Mouse (Mus musculus): ENCODE data around the gene Slfn2. TPM values are rescaled to one million over a fixed set of nuclear protein-coding genes. Genes with fewer than 3 reads are reported as not detected.
A peak's percentile ranks its signal among the peaks of the same experiment; 100 is the strongest.

Gene Slfn2
- polyA plus RNA-seq, 1 experiment from 2014 or later, result 23.1 TPM

DNA sequence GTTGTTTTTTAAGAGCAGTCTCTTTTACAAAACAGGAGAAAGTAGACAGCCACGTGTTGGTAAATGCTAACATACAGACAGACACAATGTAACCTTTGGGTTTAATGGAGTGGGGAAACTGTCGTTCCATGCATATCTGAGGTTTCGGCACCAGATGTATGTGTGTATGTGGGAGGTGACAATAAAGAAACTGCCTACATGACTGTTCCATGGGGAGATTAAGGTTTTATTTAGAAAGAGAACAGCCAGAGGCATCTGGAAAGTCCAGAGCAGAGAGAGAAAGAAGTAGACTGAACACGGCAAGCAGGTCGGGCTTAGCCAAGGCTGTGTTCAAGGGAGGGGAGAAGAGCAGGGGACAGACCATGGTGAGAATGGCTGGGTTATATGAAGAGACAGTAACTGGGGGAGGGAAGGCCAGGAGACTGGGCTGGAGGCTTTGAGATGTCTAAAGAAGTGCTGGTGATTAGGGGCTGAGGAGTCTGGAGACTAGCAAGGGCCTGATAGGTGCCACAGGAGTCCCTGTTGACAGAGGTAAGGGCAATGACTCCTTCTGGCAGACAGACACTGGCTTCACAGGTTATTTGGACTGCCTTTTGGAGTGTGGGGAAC lies 4.4 kb upstream of the Slfn2 start:
- Histone ChIP-seq H3K9ac (ENCODE audit: low read length) (no peak overlapping the region), H3K4me3 (ENCODE audit: low read depth, low read length) (no peak overlapping the region), H3K4me2 (replicated peaks; ENCODE audit: low read depth) (no peak overlapping the region), H3K36me3 (ENCODE audit: control insufficient read depth, insufficient read depth, low read length) (no peaks in the 10 kb centered on the region), H3K27ac (replicated peaks) (no peak overlapping the region), H3K27me3 (ENCODE audit: control insufficient read depth, insufficient read depth, low read length) (no peaks in the 10 kb centered on the region), H3K4me1 (replicated peaks; ENCODE audit: control insufficient read depth, insufficient read depth) (no peaks in the 10 kb centered on the region), H3K9me3 (ENCODE audit: control insufficient read depth, low read length) (no peaks in the 10 kb centered on the region)
- WGBS, result 66% methylated on average over 5 of the region's 5 CpGs
- DNase-seq (ENCODE audit: low spot score) (peak; percentile 2), ATAC-seq (ENCODE audit: low FRiP score, low TSS enrichment) (no peak)
- TF ChIP-seq EP300 (optimal IDR thresholded peaks at IDR 0.05) (no peak), CTCF (IDR thresholded peaks at IDR 0.05; ENCODE audit: low read depth) (no peak)

GRCm38 (mm10) chr11:83061806-83062205 lies 3.1 kb upstream of the Slfn2 start:
- Histone ChIP-seq H3K4me1 (replicated peaks; ENCODE audit: control insufficient read depth, insufficient read depth) (no peaks in the 10 kb centered on the region), H3K27me3 (ENCODE audit: control insufficient read depth, insufficient read depth, low read length) (no peaks in the 10 kb centered on the region), H3K4me3 (ENCODE audit: low read depth, low read length) (no peak overlapping the region), H3K36me3 (ENCODE audit: control insufficient read depth, insufficient read depth, low read length) (no peaks in the 10 kb centered on the region), H3K27ac (replicated peaks) (no peak overlapping the region), H3K9me3 (ENCODE audit: control insufficient read depth, low read length) (no peaks in the 10 kb centered on the region), H3K4me2 (replicated peaks; ENCODE audit: low read depth) (no peak overlapping the region), H3K9ac (ENCODE audit: low read length) (no peak overlapping the region)
- WGBS, result 82% methylated on average over 7 of the region's 7 CpGs
- ATAC-seq (ENCODE audit: low FRiP score, low TSS enrichment), result no peak
- peak; percentile 10 for DNase-seq (ENCODE audit: low spot score)
- TF ChIP-seq CTCF (IDR thresholded peaks at IDR 0.05; ENCODE audit: low read depth), result no peak
- no peak for TF ChIP-seq EP300 (optimal IDR thresholded peaks at IDR 0.05)

DNA sequence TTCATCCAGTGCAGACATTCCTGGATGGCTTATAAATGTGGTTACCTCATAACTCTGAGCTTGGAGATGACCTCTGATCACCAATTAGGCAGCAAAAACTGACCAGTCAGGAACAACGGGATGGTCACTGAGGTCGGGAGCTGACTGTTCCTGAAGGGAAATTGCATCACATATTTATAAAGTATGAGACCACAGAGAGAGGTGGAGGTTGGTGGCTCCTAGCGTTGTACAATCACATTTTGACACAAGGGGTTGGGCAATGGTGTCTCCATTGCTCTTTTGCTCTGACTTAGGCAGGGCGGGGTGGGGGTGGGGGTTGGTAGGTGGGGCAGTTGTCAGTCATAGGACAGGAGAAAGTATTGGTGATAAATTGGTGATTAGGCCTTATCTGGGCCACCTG lies 1.8 kb upstream of the Slfn2 start:
- no peaks in the 10 kb centered on the region for H3K9me3 ChIP-seq (ENCODE audit: control insufficient read depth, low read length)
- no peak for TF ChIP-seq EP300 (optimal IDR thresholded peaks at IDR 0.05)
- no peak for TF ChIP-seq CTCF (IDR thresholded peaks at IDR 0.05; ENCODE audit: low read depth)
- H3K27me3 ChIP-seq (ENCODE audit: control insufficient read depth, insufficient read depth, low read length), result no peaks in the 10 kb centered on the region
- no peak overlapping the region for H3K27ac ChIP-seq (replicated peaks)
- H3K4me3 ChIP-seq (ENCODE audit: low read depth, low read length), result no peak overlapping the region
- WGBS, result 56% methylated on average over 4 of the region's 4 CpGs
- no peak overlapping the region for H3K4me2 ChIP-seq (replicated peaks; ENCODE audit: low read depth)
- no peak overlapping the region for H3K9ac ChIP-seq (ENCODE audit: low read length)
- DNase-seq (ENCODE audit: low spot score) (peak; percentile 7), ATAC-seq (ENCODE audit: low FRiP score, low TSS enrichment) (no peak)
- no peaks in the 10 kb centered on the region for H3K36me3 ChIP-seq (ENCODE audit: control insufficient read depth, insufficient read depth, low read length)
- no peaks in the 10 kb centered on the region for H3K4me1 ChIP-seq (replicated peaks; ENCODE audit: control insufficient read depth, insufficient read depth)

DNA sequence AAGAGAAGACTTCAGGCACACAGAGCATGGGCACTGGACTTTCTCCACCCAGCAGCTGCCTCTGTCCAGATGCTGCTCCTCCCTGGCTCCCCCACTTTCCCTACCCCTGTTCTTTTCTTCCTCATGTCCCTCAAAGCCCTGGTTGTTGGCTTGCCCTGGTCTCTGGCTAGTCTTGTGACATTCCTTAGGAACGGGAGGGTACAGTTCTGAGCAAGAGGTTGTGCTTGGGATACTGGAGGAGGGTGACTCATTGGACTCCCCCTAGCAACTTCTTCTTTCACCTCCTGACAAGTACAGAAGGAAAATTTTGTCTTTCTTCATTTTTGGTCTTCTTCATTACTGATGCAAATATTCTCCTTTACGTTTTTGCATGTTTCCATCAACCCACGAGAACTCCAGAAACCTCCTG lies 967 bp upstream of the Slfn2 start:
- H3K9me3 ChIP-seq (ENCODE audit: control insufficient read depth, low read length), result no peaks in the 10 kb centered on the region
- DNase-seq (ENCODE audit: low spot score), result no peak

GRCm38 (mm10) chr11:83065441-83066344 lies 781 bp downstream of the Slfn2 start:
- H3K27ac ChIP-seq (replicated peaks), result peak overlapping the region; percentile 53; the same call in 1 of the 2 replicates
- H3K36me3 ChIP-seq (ENCODE audit: control insufficient read depth, insufficient read depth, low read length), result no peaks in the 10 kb centered on the region
- ATAC-seq (ENCODE audit: low FRiP score, low TSS enrichment), result no peak
- H3K4me2 ChIP-seq (replicated peaks; ENCODE audit: low read depth), result peak overlapping the region; percentile 42
- DNase-seq (ENCODE audit: low spot score), result peak; percentile 13
- WGBS, result 19% methylated on average over 6 of the region's 6 CpGs
- no peaks in the 10 kb centered on the region for H3K9me3 ChIP-seq (ENCODE audit: control insufficient read depth, low read length)
- H3K27me3 ChIP-seq (ENCODE audit: control insufficient read depth, insufficient read depth, low read length), result no peaks in the 10 kb centered on the region
- no peak for TF ChIP-seq CTCF (IDR thresholded peaks at IDR 0.05; ENCODE audit: low read depth)
- no peak for TF ChIP-seq EP300 (optimal IDR thresholded peaks at IDR 0.05)
- peak overlapping the region; percentile 24 for H3K4me3 ChIP-seq (ENCODE audit: low read depth, low read length)
- no peaks in the 10 kb centered on the region for H3K4me1 ChIP-seq (replicated peaks; ENCODE audit: control insufficient read depth, insufficient read depth)
- 0 out of 2 replicates have a peak overlapping the region, but pooled peaks have one; percentile 18 for H3K9ac ChIP-seq (ENCODE audit: low read length)

More for the DNA sequence above, 967 bp upstream of the Slfn2 start:
- no peak for TF ChIP-seq EP300 (optimal IDR thresholded peaks at IDR 0.05)
- no peak for TF ChIP-seq CTCF (IDR thresholded peaks at IDR 0.05; ENCODE audit: low read depth)
- WGBS, result 41% methylated on average over 3 of the region's 3 CpGs
- Histone ChIP-seq H3K4me2 (replicated peaks; ENCODE audit: low read depth) (no peak overlapping the region), H3K9ac (ENCODE audit: low read length) (no peak overlapping the region), H3K4me1 (replicated peaks; ENCODE audit: control insufficient read depth, insufficient read depth) (no peaks in the 10 kb centered on the region), H3K4me3 (ENCODE audit: low read depth, low read length) (no peak overlapping the region), H3K36me3 (ENCODE audit: control insufficient read depth, insufficient read depth, low read length) (no peaks in the 10 kb centered on the region), H3K27me3 (ENCODE audit: control insufficient read depth, insufficient read depth, low read length) (no peaks in the 10 kb centered on the region), H3K27ac (replicated peaks) (no peak overlapping the region)
- ATAC-seq (ENCODE audit: low FRiP score, low TSS enrichment), result no peak

All from stomach, postnatal 0 days (tissue).